Mouse (Mus musculus) olfactory bulb, adult 2 months (tissue): ENCODE results near the gene Osbp2. TPM values are rescaled to one million over a fixed set of nuclear protein-coding genes. Genes with fewer than 3 reads are reported as not detected.

Source experiments
- H3K27ac ChIP-seq: fragments of 200-500 bp; 2 replicates; pipeline ENCODE4 v1.5.1; 2012; ENCODE audit warnings: low read depth, low read length; ENCODE audit not compliant: insufficient read depth
- H3K4me1 ChIP-seq: fragments of 200-500 bp; 2 replicates; pipeline ENCODE4 v1.6.1; 2012; ENCODE audit warnings: low read length; ENCODE audit not compliant: control insufficient read depth, insufficient read depth
- H3K4me3 ChIP-seq: fragments of 200-500 bp; 2 replicates; pipeline ENCODE4 v1.5.1; 2012; ENCODE audit warnings: mild to moderate bottlenecking, low read depth, low read length, moderate library complexity; ENCODE audit not compliant: insufficient read depth
- CTCF ChIP-seq: fragments of 200-500 bp; IDR thresholded peaks from 2 replicates; pipeline ENCODE4 v1.5.1; 2012; ENCODE audit warnings: low read depth, mild to moderate bottlenecking, low read length, moderate library complexity; ENCODE audit not compliant: insufficient read depth
- POLR2A ChIP-seq: fragments of 200-500 bp; IDR thresholded peaks from 2 replicates; pipeline ENCODE4 v1.6.1; 2012; ENCODE audit warnings: mild to moderate bottlenecking, low read depth, low read length, moderate library complexity; ENCODE audit not compliant: insufficient read depth
- WGBS: fragments of 180-500 bp; shearing (Covaris S2); methylation state at CpG from one replicate; pipeline ENCODE4 v1.1.7; 2018; 5-methylcytosine and 5-hydroxymethylcytosine counted together
- polyA plus RNA-seq: library from polyadenylated mRNA; stranded (reverse); fragments of >200 nt; gene quantifications from 2 replicates; pipeline ENCODE4 v1.2.4, GENCODE M21; 2012; ENCODE audit warnings: low replicate concordance; ENCODE audit not compliant: missing spikeins, insufficient read depth, insufficient read length

Osbp2 gene
- polyA plus RNA-seq, 1 experiment, result not detected

- Histone ChIP-seq H3K27ac (no peak overlapping the region), H3K4me1 (peaks cover 24% of the 10 kb centered on the region), H3K4me3 (no peak overlapping the region)
- TF ChIP-seq CTCF (no peak), POLR2A (no peak)
- 77% methylated on average over 3 of the region's 3 CpGs for WGBS
These were observed 38.8 kb upstream of the Osbp2 start for GRCm38 (mm10) chr11:3902516-3902915.

- 84% methylated on average over 6 of the region's 6 CpGs for WGBS
- TF ChIP-seq POLR2A (no peak), CTCF (no peak)
- no peak overlapping the region for H3K27ac ChIP-seq
These were observed 36.6 kb upstream of the Osbp2 start for GRCm38 (mm10) chr11:3900296-3900695.

GRCm38 (mm10) chr11:3895933-3896332, 32.2 kb upstream of the Osbp2 start:
- WGBS, result 82% methylated on average over 1 of the region's 1 CpGs
- no peak overlapping the region for H3K27ac ChIP-seq
- no peak for TF ChIP-seq POLR2A
- peaks cover 28% of the 10 kb centered on the region for H3K4me1 ChIP-seq
- no peak overlapping the region for H3K4me3 ChIP-seq

More at GRCm38 (mm10) chr11:3900296-3900695, 36.6 kb upstream of the Osbp2 start:
- H3K4me1 ChIP-seq, result peaks cover 32% of the 10 kb centered on the region
- no peak overlapping the region for H3K4me3 ChIP-seq

- peak overlapping the region; percentile 53 for H3K27ac ChIP-seq
- H3K4me1 ChIP-seq, result peaks cover 28% of the 10 kb centered on the region
- WGBS, result 2% methylated on average over 10 of the region's 10 CpGs
- H3K4me3 ChIP-seq, result peak overlapping the region; percentile 54
- TF ChIP-seq CTCF (no peak), POLR2A (no peak)
These were observed 31.8 kb upstream of the Osbp2 start for GRCm38 (mm10) chr11:3895458-3895857.

GRCm38 (mm10) chr11:3894406-3895281, 30.9 kb upstream of the Osbp2 start, which contains the start of the genes 4921536K21Rik and Dusp18:
TSS of gene 4921536K21Rik (minus strand) at chr11:3895098.
TSS of gene Dusp18 (plus strand) at chr11:3895240.
- Histone ChIP-seq H3K4me3 (peak within 1 kb of the TSS; percentile 54), H3K27ac (peak within 1 kb of the TSS; percentile 53), H3K4me1 (peaks cover 25% of the 10 kb centered on the region)
- WGBS, result 6% methylated on average over 46 of the region's 46 CpGs
- no peak for TF ChIP-seq POLR2A
- TF ChIP-seq CTCF, result no peak

- H3K4me3 ChIP-seq, result no peak overlapping the region
- no peak overlapping the region for H3K27ac ChIP-seq
- 70% methylated on average over 6 of the region's 6 CpGs for WGBS
- peaks cover 22% of the 10 kb centered on the region for H3K4me1 ChIP-seq
- TF ChIP-seq POLR2A, result no peak
- no peak for TF ChIP-seq CTCF
These were observed 30.3 kb upstream of the Osbp2 start for GRCm38 (mm10) chr11:3893970-3894369.

GRCm38 (mm10) chr11:3887331-3887730, 23.6 kb upstream of the Osbp2 start:
- no peak overlapping the region for H3K4me3 ChIP-seq
- WGBS, result 84% methylated on average over 5 of the region's 5 CpGs
- TF ChIP-seq CTCF, result no peak
- H3K27ac ChIP-seq, result no peak overlapping the region
- H3K4me1 ChIP-seq, result no peaks in the 10 kb centered on the region

GRCm38 (mm10) chr11:3883711-3884110, 20.0 kb upstream of the Osbp2 start:
- Histone ChIP-seq H3K4me3 (no peak overlapping the region), H3K4me1 (no peaks in the 10 kb centered on the region), H3K27ac (no peak overlapping the region)
- 90% methylated on average over 3 of the region's 3 CpGs for WGBS
- no peak for TF ChIP-seq CTCF
- TF ChIP-seq POLR2A, result no peak

GRCm38 (mm10) chr11:3879836-3880235, 16.1 kb upstream of the Osbp2 start:
- TF ChIP-seq CTCF, result no peak
- TF ChIP-seq POLR2A, result no peak

GRCm38 (mm10) chr11:3878660-3879059, 15.0 kb upstream of the Osbp2 start:
- WGBS, result 80% methylated on average over 7 of the region's 7 CpGs
- no peak overlapping the region for H3K27ac ChIP-seq
- no peaks in the 10 kb centered on the region for H3K4me1 ChIP-seq
- no peak for TF ChIP-seq CTCF
- TF ChIP-seq POLR2A, result no peak
- no peak overlapping the region for H3K4me3 ChIP-seq

More at GRCm38 (mm10) chr11:3879836-3880235, 16.1 kb upstream of the Osbp2 start:
- no peaks in the 10 kb centered on the region for H3K4me1 ChIP-seq
- 39% methylated on average over 2 of the region's 2 CpGs for WGBS
- no peak overlapping the region for H3K4me3 ChIP-seq
- H3K27ac ChIP-seq, result no peak overlapping the region
